Mouse (Mus musculus) stomach, embryonic 16.5 days (tissue): ENCODE measurements around the gene Sv2c. TPM values are rescaled to one million over a fixed set of nuclear protein-coding genes. Genes with fewer than 3 reads are reported as not detected.
A peak's percentile ranks its signal among the peaks of the same experiment; 100 is the strongest.

Source experiments
- ATAC-seq: fragments of 200-750 bp; cut with Nextera tagmentation; 2 replicates; pipeline ENCODE4 v1.8.0; 2017; ENCODE audit warnings: moderate number of reproducible peaks, moderate TSS enrichment; ENCODE audit not compliant: insufficient read depth, low FRiP score
- H3K27ac ChIP-seq: fragments of 300-500 bp; sonication (generic); 2 replicates; pipeline ENCODE4 v1.5.1; 2014; ENCODE audit warnings: low read length
- H3K27me3 ChIP-seq: fragments of 300-500 bp; sonication (generic); 2 replicates; pipeline ENCODE4 v1.6.1; 2014; ENCODE audit warnings: low read length, control low read depth, mixed read lengths; ENCODE audit not compliant: control insufficient read depth, insufficient read depth
- H3K36me3 ChIP-seq: fragments of 300-500 bp; sonication (generic); 2 replicates; pipeline ENCODE4 v1.6.1; 2014; ENCODE audit warnings: low read length; ENCODE audit not compliant: control insufficient read depth, insufficient read depth
- H3K4me1 ChIP-seq: fragments of 300-500 bp; sonication (generic); 2 replicates; pipeline ENCODE4 v1.6.1; 2014; ENCODE audit warnings: low read length, control low read depth, mixed read lengths; ENCODE audit not compliant: control insufficient read depth, insufficient read depth
- H3K4me2 ChIP-seq: fragments of 300-500 bp; sonication (generic); 2 replicates; pipeline ENCODE4 v1.6.1; 2014; ENCODE audit warnings: low read depth, low read length, mixed read lengths
- H3K4me3 ChIP-seq: fragments of 300-500 bp; sonication (generic); replicated peaks from 2 replicates; pipeline ENCODE4 v1.5.1; 2014; ENCODE audit warnings: mild to moderate bottlenecking, low read length
- H3K9ac ChIP-seq: fragments of 300-500 bp; sonication (generic); 2 replicates; pipeline ENCODE4 v1.6.1; 2014; ENCODE audit warnings: low read length
- H3K9me3 ChIP-seq: fragments of 300-500 bp; sonication (generic); replicated peaks from 2 replicates; pipeline ENCODE4 v1.6.1; 2016; ENCODE audit warnings: low read length, control low read depth; ENCODE audit not compliant: control insufficient read depth
- WGBS: fragments of 180-500 bp; shearing (Covaris S2); extraction: QIAGEN DNeasy Blood & Tissue Kit; methylation state at CpG from one replicate; pipeline ENCODE4 v1.1.7; 2014; 5-methylcytosine and 5-hydroxymethylcytosine counted together
- polyA plus RNA-seq: library from polyadenylated mRNA; unstranded; fragments of >200 nt; fragmentation: Nextera tagmentation; extraction: Ambion mirVana; gene quantifications from 2 replicates; pipeline ENCODE4 v1.2.1, GENCODE M21; 2015

Sv2c gene
- polyA plus RNA-seq, 1 experiment from 2014 or later, result 2.3 TPM

DNA sequence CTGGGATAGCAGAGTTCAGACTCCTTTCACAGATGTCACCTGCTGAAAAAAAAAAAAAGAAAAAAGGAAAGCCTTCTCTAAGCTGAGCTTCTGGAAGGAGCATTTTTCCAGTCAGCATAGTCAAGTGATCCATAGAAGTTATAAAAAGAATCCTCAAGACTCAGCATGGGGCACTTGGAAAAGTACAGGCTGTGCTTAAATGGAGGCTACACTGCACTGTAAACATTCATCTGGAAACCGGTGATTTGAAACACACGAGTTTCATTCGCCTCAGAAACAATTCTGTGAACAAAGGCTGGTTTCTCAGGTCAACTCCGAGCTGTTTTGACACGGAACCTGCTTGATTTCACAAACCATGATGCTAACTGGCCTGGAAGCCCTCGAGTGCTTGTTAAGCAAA is 165.6 kb downstream of the Sv2c start:
- 61% methylated on average over 6 of the region's 6 CpGs for WGBS
- Histone ChIP-seq H3K4me3 (no peak overlapping the region), H3K27me3 (no peaks in the 10 kb centered on the region), H3K36me3 (no peaks in the 10 kb centered on the region), H3K4me1 (no peaks in the 10 kb centered on the region; the same call in 1 of the 2 replicates), H3K27ac (no peak overlapping the region), H3K9me3 (no peaks in the 10 kb centered on the region), H3K9ac (no peak overlapping the region), H3K4me2 (no peak overlapping the region)
- no peak for ATAC-seq

DNA sequence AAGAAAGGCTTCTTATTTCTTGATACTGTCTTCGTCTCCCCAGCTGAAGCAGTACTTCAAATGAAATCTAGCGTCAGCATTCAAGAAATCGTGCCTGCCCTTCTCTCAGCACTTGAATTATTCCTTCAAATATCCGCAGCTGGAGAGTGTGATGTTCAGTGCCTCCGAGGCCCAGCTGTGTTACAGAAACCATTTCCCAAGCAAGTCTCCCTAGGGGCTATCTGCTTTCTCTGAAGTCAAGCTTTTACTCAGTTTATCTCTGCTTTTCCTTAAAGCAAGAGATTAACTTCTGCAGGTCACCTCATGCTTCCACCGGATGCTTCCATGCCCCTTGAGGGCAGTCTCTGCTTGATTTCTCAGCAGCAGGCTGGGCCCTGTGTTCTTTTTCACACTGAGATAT is 166.8 kb downstream of the Sv2c start:
- Histone ChIP-seq H3K9ac (no peak overlapping the region), H3K9me3 (no peaks in the 10 kb centered on the region), H3K36me3 (no peaks in the 10 kb centered on the region), H3K4me2 (no peak overlapping the region), H3K4me1 (peaks cover 4% of the 10 kb centered on the region; the same call in 1 of the 2 replicates), H3K27me3 (no peaks in the 10 kb centered on the region), H3K27ac (no peak overlapping the region), H3K4me3 (no peak overlapping the region)
- 64% methylated on average over 6 of the region's 6 CpGs for WGBS
- ATAC-seq, result no peak

DNA sequence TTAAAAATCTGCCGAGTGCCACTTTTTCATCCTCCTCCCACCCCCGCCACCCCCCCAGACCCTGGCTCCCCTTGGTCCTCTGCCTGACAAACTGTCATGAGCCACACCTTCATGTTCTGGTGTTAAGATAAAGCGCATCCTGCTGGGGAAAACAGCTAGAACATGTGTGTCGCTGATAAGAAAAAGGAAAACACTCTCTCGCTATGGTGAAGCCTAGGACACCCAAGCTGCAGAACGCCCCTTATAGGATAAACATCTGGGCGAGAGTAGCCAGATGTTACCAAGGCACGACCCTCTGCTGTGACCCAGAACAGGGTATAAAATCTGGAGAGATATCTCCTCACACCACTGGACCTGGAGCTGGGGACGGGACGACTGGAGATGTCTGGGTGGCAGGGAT is 167.2 kb downstream of the Sv2c start:
- Histone ChIP-seq H3K36me3 (no peaks in the 10 kb centered on the region), H3K4me1 (peaks cover 7% of the 10 kb centered on the region; the same call in 1 of the 2 replicates), H3K27ac (no peak overlapping the region), H3K4me2 (no peak overlapping the region), H3K9ac (no peak overlapping the region), H3K4me3 (no peak overlapping the region), H3K27me3 (no peaks in the 10 kb centered on the region), H3K9me3 (no peaks in the 10 kb centered on the region)
- WGBS, result 49% methylated on average over 10 of the region's 10 CpGs
- peak; percentile 28; the same call in 1 of the 2 replicates for ATAC-seq

DNA sequence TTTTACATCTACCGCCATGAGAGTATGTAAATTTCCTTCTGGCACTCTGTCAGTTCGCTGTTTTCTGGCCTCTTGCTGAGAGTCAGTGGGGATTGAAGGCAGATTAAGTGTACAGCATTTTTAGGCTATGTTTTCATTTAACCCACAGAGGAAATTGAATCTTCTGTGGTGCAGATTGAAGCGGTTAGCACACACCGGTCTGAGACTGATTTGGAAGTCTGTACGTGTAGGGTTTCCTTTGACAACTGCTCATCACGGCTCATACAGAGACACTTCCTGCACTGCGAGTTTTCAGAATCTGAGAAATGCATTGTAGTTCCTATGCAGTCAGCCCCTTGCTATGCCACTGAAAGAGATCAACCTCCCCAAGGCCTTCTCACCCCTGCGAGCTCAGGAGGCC is 168.2 kb downstream of the Sv2c start:
- H3K9ac ChIP-seq, result no peak overlapping the region
- no peaks in the 10 kb centered on the region for H3K27me3 ChIP-seq
- H3K4me3 ChIP-seq, result no peak overlapping the region
- H3K9me3 ChIP-seq, result no peaks in the 10 kb centered on the region
- no peak overlapping the region for H3K4me2 ChIP-seq
- peaks cover 15% of the 10 kb centered on the region; the same call in 1 of the 2 replicates for H3K4me1 ChIP-seq
- H3K36me3 ChIP-seq, result no peaks in the 10 kb centered on the region
- 65% methylated on average over 8 of the region's 8 CpGs for WGBS
- H3K27ac ChIP-seq, result no peak overlapping the region
- ATAC-seq, result no peak

DNA sequence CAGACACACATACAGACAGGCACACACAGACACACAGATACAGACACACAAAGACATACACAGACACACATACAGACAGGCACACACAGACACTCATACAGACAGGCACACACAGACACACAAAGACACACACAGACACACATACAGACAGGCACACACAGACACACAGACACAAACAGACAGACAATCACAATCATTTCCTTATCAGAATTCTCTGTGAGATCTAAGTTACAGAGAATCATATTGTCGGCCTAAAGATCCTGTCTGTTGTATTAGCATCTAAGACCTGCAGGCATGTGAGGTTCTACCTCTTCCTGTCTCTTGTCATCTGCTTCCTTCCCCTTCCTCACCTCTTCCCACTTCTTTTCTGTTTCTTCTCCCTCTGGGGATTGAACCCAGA is 168.7 kb downstream of the Sv2c start:
- Histone ChIP-seq H3K36me3 (no peaks in the 10 kb centered on the region), H3K4me1 (peaks cover 15% of the 10 kb centered on the region; the same call in 1 of the 2 replicates), H3K9ac (no peak overlapping the region), H3K27me3 (no peaks in the 10 kb centered on the region), H3K4me3 (no peak overlapping the region), H3K9me3 (no peaks in the 10 kb centered on the region), H3K4me2 (no peak overlapping the region), H3K27ac (no peak overlapping the region)
- 80% methylated on average over 1 of the region's 1 CpGs for WGBS
- no peak for ATAC-seq

DNA sequence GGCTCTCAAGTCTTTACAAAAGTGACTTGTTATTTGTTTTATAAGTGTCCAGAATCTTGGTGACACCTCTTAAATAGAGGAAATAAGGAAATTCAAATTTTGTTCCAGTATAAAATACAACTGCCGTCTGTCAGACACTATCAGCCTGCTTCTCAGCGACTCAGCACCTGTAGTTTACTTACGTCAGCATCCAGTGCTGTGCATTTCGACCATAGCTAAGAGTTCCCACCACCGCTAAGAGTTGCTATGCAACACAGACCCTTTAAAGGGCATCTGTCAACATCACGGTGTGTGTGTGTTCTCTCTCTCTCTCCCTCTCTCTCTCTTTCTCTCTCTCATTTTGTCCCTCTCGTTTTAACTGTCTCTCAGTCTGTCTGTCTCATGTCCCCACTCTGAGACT is 170.5 kb downstream of the Sv2c start:
- 26% methylated on average over 7 of the region's 7 CpGs for WGBS
- H3K36me3 ChIP-seq, result no peaks in the 10 kb centered on the region
- H3K9ac ChIP-seq, result no peak overlapping the region
- no peak for ATAC-seq
- peak overlapping the region; percentile 79 for H3K4me2 ChIP-seq
- H3K27me3 ChIP-seq, result no peaks in the 10 kb centered on the region
- H3K9me3 ChIP-seq, result no peaks in the 10 kb centered on the region
- peak overlapping the region; percentile 46; the same call in 1 of the 2 replicates for H3K4me3 ChIP-seq
- peaks cover 15% of the 10 kb centered on the region; the same call in 1 of the 2 replicates for H3K4me1 ChIP-seq
- H3K27ac ChIP-seq, result no peak overlapping the region

DNA sequence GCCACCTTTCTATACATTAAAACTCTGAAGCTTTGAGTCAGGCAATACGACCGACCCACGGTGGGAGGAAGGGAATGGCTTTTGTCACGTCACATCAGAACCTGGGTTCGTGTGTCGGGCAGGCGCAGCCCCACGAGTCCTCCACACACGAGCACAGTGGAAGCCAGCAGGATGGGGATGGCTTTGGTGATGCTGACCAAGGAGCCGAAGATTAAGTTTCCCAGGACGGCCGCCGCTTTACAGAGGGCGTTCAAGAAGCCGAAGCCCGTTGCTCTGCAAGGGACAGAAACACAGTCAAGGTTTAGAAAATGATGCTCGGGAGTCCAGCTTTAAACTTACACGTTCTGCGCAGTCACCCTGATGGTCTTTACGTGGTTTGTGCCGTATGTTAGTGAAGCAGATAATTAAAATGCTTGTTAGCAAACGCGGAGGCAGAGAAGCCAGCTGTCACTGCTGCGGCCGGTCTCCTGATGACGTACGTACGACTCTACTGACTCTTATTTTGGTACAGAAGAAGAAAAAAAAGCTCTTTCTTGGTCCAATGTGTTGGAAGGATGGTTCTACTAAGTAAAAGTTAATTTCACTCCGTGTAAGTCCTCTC is 171.1 kb downstream of the Sv2c start:
- peak overlapping the region; percentile 46 for H3K4me3 ChIP-seq
- peak overlapping the region; percentile 79 for H3K4me2 ChIP-seq
- H3K36me3 ChIP-seq, result no peaks in the 10 kb centered on the region
- no peaks in the 10 kb centered on the region for H3K27me3 ChIP-seq
- no peaks in the 10 kb centered on the region for H3K9me3 ChIP-seq
- H3K4me1 ChIP-seq, result peaks cover 15% of the 10 kb centered on the region; the same call in 1 of the 2 replicates
- H3K27ac ChIP-seq, result peak overlapping the region; percentile 35; the same call in 1 of the 2 replicates
- peak overlapping the region; percentile 67 for H3K9ac ChIP-seq
- peak; percentile 18; the same call in 1 of the 2 replicates for ATAC-seq
- WGBS, result 11% methylated on average over 29 of the region's 29 CpGs

DNA sequence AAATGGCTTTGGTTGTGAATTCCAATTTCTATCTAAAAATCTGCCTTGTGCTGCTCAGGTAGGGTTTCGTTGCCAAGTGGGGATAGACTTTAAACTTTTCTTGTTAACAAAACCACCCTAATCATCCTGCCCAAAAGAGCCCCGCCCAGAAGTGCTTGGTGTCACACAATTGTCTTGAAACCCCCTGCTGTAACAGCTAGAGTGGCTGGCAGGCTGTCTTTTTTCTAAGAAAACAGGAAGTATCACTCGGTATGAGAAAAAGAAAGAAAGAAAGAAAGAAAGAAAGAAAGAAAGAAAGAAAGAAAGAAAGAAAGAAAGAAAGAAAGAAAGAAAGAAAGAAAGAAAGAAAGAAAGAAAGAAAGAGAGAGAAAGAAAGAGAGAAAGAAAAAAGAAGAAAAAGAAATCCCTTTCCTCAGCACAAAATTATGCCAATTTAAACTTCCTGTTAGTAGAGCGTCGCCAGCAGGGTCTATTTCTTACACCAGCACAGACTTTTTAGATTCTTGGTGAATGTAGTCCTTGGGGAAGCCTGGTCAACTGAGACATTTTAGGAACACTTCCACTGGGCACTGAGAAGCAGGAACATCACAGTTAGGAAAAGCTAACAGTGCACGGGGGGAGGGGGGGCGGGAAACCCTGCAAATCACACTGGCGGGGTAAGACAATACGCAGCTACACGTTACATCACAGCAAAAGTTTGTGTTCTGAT is 171.7 kb downstream of the Sv2c start:
- no peaks in the 10 kb centered on the region for H3K36me3 ChIP-seq
- peak overlapping the region; percentile 67 for H3K9ac ChIP-seq
- peak overlapping the region; percentile 46 for H3K4me3 ChIP-seq
- H3K9me3 ChIP-seq, result no peaks in the 10 kb centered on the region
- no peaks in the 10 kb centered on the region for H3K27me3 ChIP-seq
- peak overlapping the region; percentile 79 for H3K4me2 ChIP-seq
- no peak; the same call in 1 of the 2 replicates for ATAC-seq
- 7% methylated on average over 10 of the region's 10 CpGs for WGBS
- peak overlapping the region; percentile 73; the same call in 1 of the 2 replicates for H3K27ac ChIP-seq
- H3K4me1 ChIP-seq, result peaks cover 15% of the 10 kb centered on the region; the same call in 1 of the 2 replicates
